Comparison of ENCODE assay signal across 22 mouse cellular contexts in the genomic region with DNA sequence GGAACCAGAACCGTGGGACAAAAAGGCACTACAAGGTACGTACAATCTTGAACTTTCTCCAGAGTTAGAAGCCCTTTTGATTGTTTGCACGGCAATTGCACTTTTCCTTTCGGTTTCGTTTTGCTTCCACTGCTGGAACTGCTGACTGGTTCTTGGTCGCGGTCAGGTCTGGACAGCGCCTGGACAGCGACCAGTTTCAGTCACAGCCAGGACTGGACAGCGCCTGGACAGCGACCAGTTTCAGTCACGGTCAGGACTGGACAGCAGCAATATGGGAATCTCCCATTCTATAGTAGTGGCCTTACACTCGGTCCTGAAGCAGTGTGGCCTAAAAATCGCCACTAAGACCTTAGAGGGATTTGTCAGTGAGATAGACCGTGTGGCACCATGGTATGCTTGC. TPM values are rescaled to one million over a fixed set of nuclear protein-coding genes. Genes with fewer than 3 reads are reported as not detected.
DNase-seq lines count a peak whose midpoint lies in the region; TF ChIP-seq lines count a peak whose summit lies in the region.
"Not testable (repeated sequence)": the region's sequence is repeated elsewhere in the genome, so short reads cannot be mapped to it uniquely, and the experiment has no call there.
"Had no signal": no experiment of that assay in that cellular context is flagged by ENCODE, and none has a peak within 500 bp of the region (broad histone marks: within the 10 kb centered on the region; RNA-seq: fewer than 3 reads in every experiment).

No protein-coding gene starts in this region.

- not testable (repeated sequence) for H3K27me3 ChIP-seq in myocyte (ENCODE audit: control insufficient read depth, insufficient read depth, insufficient read length)

- not testable (repeated sequence) for H3K79me2 ChIP-seq in myocyte (ENCODE audit: control insufficient read depth, insufficient read depth)

- not testable (repeated sequence) for H3ac ChIP-seq in myocyte (ENCODE audit: control insufficient read depth, insufficient read length)

- not testable (repeated sequence) for TF ChIP-seq POLR2A in myocyte (IDR thresholded peaks at IDR 0.05; ENCODE audit: insufficient read length, low read depth)

- DNase-seq in MN1 (ENCODE audit: low spot score) (peak; percentile 35), adipocyte (ENCODE audit: low spot score) (peak; percentile 3)
- peak; percentile 1 for DNase-seq in embryo, embryonic 11.5 days (ENCODE audit: low read depth, low spot score)
- DNase-seq in heart, postnatal 10 days = peak; percentile 1 to 4
- peak; percentile 34 to 53 for DNase-seq in kidney, postnatal 4 days

- intact Hi-C loops in heart, postnatal 10 days (cut with DNase I) = not testable (repeated sequence)

- H3K4me2 ChIP-seq in myocyte (ENCODE audit: low read depth) = not testable (repeated sequence)

- H3K36me3 ChIP-seq in myocyte (ENCODE audit: control insufficient read depth, insufficient read depth) = not testable (repeated sequence)

- H3K4me3 ChIP-seq in myocyte = not testable (repeated sequence)

TF ChIP-seq in myocyte, 11 proteins besides CTCF, POLR2A, EP300 and RAD21:
- TF ChIP-seq REST (IDR thresholded peaks at IDR 0.05; ENCODE audit: insufficient read depth, insufficient read length) = peak; percentile 81
TF ChIP-seq in myocyte: peak in this region for 1; not testable (repeated sequence) for 10.

RNA-seq across cellular contexts. Expression of a gene that starts 12.7 kb away (rescaled TPM):
- not detected for total RNA-seq in heart, postnatal 10 days (2021)
- polyA plus RNA-seq in myocyte (2012; fragmentation: generic; extraction: Trizol) = not detected
- total RNA-seq: adrenal gland, postnatal 25 days; gastrocnemius, postnatal 14 days; heart, adult 2 months; heart, postnatal 25 days had no signal
- polyA plus RNA-seq: CD4-positive, CD25-positive, alpha-beta regulatory T cell, adult 4 months; embryonic facial prominence, embryonic 12.5 days; forebrain, embryonic 11.5 days; forebrain, embryonic 15.5 days; frontal cortex, adult 2 months; G1E; gonadal fat pad, adult 2 months; heart, adult 2 months; heart, embryonic 11.5 days; heart, embryonic 15.5 days; hindbrain, embryonic 11.5 days; hindbrain, embryonic 15.5 days; intestine, embryonic 16.5 days had no signal

RNA-seq across cellular contexts. Expression of a gene that starts 25.0 kb away (rescaled TPM):
- not detected for total RNA-seq in heart, postnatal 10 days (2021)
- not detected for polyA plus RNA-seq in myocyte (2012; fragmentation: generic; extraction: Trizol)
- total RNA-seq: adrenal gland, postnatal 25 days; gastrocnemius, postnatal 14 days; heart, adult 2 months; heart, postnatal 25 days had no signal
- polyA plus RNA-seq: CD4-positive, CD25-positive, alpha-beta regulatory T cell, adult 4 months; embryonic facial prominence, embryonic 12.5 days; forebrain, embryonic 11.5 days; forebrain, embryonic 15.5 days; G1E; gonadal fat pad, adult 2 months; heart, adult 2 months; heart, embryonic 11.5 days; heart, embryonic 15.5 days; hindbrain, embryonic 11.5 days; hindbrain, embryonic 15.5 days; intestine, embryonic 16.5 days had no signal

RNA-seq across cellular contexts. Expression of a gene that starts 26.9 kb away (rescaled TPM):
- not detected for total RNA-seq in heart, postnatal 10 days (2021)
- not detected for polyA plus RNA-seq in myocyte (2012; fragmentation: generic; extraction: Trizol)
- total RNA-seq: adrenal gland, postnatal 25 days; G1E; gastrocnemius, postnatal 14 days; heart, adult 2 months; heart, postnatal 25 days had no signal
- polyA plus RNA-seq: CD4-positive, CD25-positive, alpha-beta regulatory T cell, adult 4 months; embryonic facial prominence, embryonic 12.5 days; forebrain, embryonic 11.5 days; forebrain, embryonic 15.5 days; frontal cortex, adult 2 months; G1E; gonadal fat pad, adult 2 months; heart, adult 2 months; heart, embryonic 11.5 days; heart, embryonic 15.5 days; hindbrain, embryonic 11.5 days; hindbrain, embryonic 15.5 days; intestine, embryonic 16.5 days had no signal
